Comparison of ENCODE assay signal across 20 mouse cellular contexts in the genomic region with DNA sequence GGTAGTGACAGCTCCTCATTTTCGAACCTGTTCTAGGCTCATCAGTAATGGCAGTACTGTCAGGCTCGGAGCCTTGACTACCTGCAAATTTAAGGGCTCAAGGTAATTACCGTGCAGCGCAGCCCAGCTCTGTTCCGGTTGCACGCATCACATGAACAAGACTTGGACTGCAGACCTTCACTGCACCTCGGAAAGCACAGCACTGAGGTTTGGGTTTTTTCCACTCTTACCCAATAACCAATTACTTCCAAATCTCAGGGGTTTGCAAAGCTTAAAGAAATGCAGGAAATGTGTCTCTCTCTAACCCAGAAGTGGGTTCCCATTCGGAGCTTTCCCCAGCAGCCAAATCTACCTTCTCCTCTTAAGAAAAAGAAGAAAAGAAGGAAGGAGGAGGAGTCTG. TPM values are rescaled to one million over a fixed set of nuclear protein-coding genes. Genes with fewer than 3 reads are reported as not detected.
A peak's percentile ranks its signal among the peaks of the same experiment; 100 is the strongest.
DNase-seq lines count a peak whose midpoint lies in the region; ATAC-seq and TF ChIP-seq lines count a peak whose summit lies in the region.
"Had no signal": no experiment of that assay in that cellular context is flagged by ENCODE, and none has a peak within 500 bp of the region (broad histone marks: within the 10 kb centered on the region; RNA-seq: fewer than 3 reads in every experiment).

No protein-coding gene starts in this region.

- peak overlapping the region; percentile 67 for H3K27ac ChIP-seq in kidney, adult 2 months (ENCODE audit: insufficient read depth, low read depth, low read length)
- no peak overlapping the region for H3K27ac ChIP-seq in midbrain, embryonic 11.5 days (ENCODE audit: low read depth, low read length)
- H3K27ac ChIP-seq in midbrain, embryonic 16.5 days (ENCODE audit: low read length): no peak overlapping the region
- H3K27ac ChIP-seq: embryonic facial prominence, embryonic 13.5 days; forebrain, embryonic 12.5 days; hindbrain, embryonic 15.5 days had no signal

- H3K36me3 ChIP-seq in kidney, adult 2 months (ENCODE audit: control insufficient read depth, insufficient read depth, low read length): no peaks in the 10 kb centered on the region
- no peaks in the 10 kb centered on the region for H3K36me3 ChIP-seq in midbrain, embryonic 11.5 days (ENCODE audit: control insufficient read depth, insufficient read depth, low read length)
- H3K36me3 ChIP-seq in midbrain, embryonic 16.5 days (ENCODE audit: control insufficient read depth, insufficient read depth, low read length): no peaks in the 10 kb centered on the region
- H3K36me3 ChIP-seq: embryonic facial prominence, embryonic 13.5 days; forebrain, embryonic 12.5 days; hindbrain, embryonic 15.5 days had no signal

- TF ChIP-seq POLR2A in kidney, adult 2 months (IDR thresholded peaks at IDR 0.05; ENCODE audit: low read depth, low read length): no peak

- TF ChIP-seq CTCF in kidney, adult 2 months (conservative IDR thresholded peaks at IDR 0.05; ENCODE audit: insufficient read depth, insufficient read length, low read depth, low read length): no peak

- H3K9ac ChIP-seq in midbrain, embryonic 11.5 days (ENCODE audit: low read length): no peak overlapping the region
- H3K9ac ChIP-seq in midbrain, embryonic 16.5 days (ENCODE audit: low read depth, low read length): no peak overlapping the region
- H3K9ac ChIP-seq: embryonic facial prominence, embryonic 13.5 days; forebrain, embryonic 12.5 days; hindbrain, embryonic 15.5 days had no signal

- WGBS in kidney, adult 2 months: 28% methylated on average over 8 of the region's 8 CpGs
- WGBS in midbrain, embryonic 11.5 days: 83% methylated on average over 8 of the region's 8 CpGs
- WGBS in midbrain, embryonic 16.5 days: 67% methylated on average over 8 of the region's 8 CpGs

- H3K9me3 ChIP-seq in midbrain, embryonic 11.5 days (ENCODE audit: control insufficient read depth, low read length): no peaks in the 10 kb centered on the region
- H3K9me3 ChIP-seq in midbrain, embryonic 16.5 days (replicated peaks; ENCODE audit: control insufficient read depth, low read length, poor library complexity, severe bottlenecking): no peaks in the 10 kb centered on the region
- H3K9me3 ChIP-seq: hindbrain, embryonic 15.5 days had no signal

- no peak overlapping the region for H3K4me2 ChIP-seq in midbrain, embryonic 11.5 days
- H3K4me2 ChIP-seq in midbrain, embryonic 16.5 days (ENCODE audit: low read length): no peak overlapping the region
- H3K4me2 ChIP-seq: embryonic facial prominence, embryonic 13.5 days; forebrain, embryonic 12.5 days; hindbrain, embryonic 15.5 days had no signal

- no peak for ATAC-seq in midbrain, embryonic 11.5 days (ENCODE audit: low FRiP score)
- no peak for ATAC-seq in midbrain, embryonic 16.5 days
- ATAC-seq: activated CD4-positive, CD25-positive, alpha-beta regulatory T cell, adult 4 months; forebrain, embryonic 16.5 days; Patski had no signal

- no peaks in the 10 kb centered on the region for H3K27me3 ChIP-seq in kidney, adult 2 months (replicated peaks; ENCODE audit: control insufficient read depth, insufficient read depth, low read length)
- H3K27me3 ChIP-seq in midbrain, embryonic 11.5 days (ENCODE audit: control insufficient read depth, insufficient read depth, low read length): peaks cover 23% of the 10 kb centered on the region
- H3K27me3 ChIP-seq in midbrain, embryonic 16.5 days (ENCODE audit: control insufficient read depth, insufficient read depth, low read depth, low read length): peaks cover 23% of the 10 kb centered on the region
- H3K27me3 ChIP-seq: heart, embryonic 12.5 days; Patski had no signal

- H3K4me1 ChIP-seq in kidney, adult 2 months (ENCODE audit: control insufficient read depth, insufficient read depth, low read length): peaks cover 18% of the 10 kb centered on the region
- peaks cover 4% of the 10 kb centered on the region; the same call in 1 of the 2 replicates for H3K4me1 ChIP-seq in midbrain, embryonic 11.5 days (ENCODE audit: control insufficient read depth, insufficient read depth, low read length)
- peaks cover 9% of the 10 kb centered on the region; the same call in 1 of the 2 replicates for H3K4me1 ChIP-seq in midbrain, embryonic 16.5 days (ENCODE audit: control insufficient read depth, insufficient read depth, low read length)

- H3K4me3 ChIP-seq in kidney, adult 2 months (ENCODE audit: insufficient read depth, low read depth, low read length): no peak overlapping the region
- no peak overlapping the region for H3K4me3 ChIP-seq in midbrain, embryonic 11.5 days (ENCODE audit: low read depth, low read length)
- no peak overlapping the region for H3K4me3 ChIP-seq in midbrain, embryonic 16.5 days (ENCODE audit: low read depth, low read length)
- H3K4me3 ChIP-seq: embryonic facial prominence, embryonic 13.5 days; forebrain, embryonic 12.5 days; heart, embryonic 12.5 days; hindbrain, embryonic 15.5 days had no signal

- DNase-seq in adrenal gland, adult 2 months: peak; percentile 52
- DNase-seq in adrenal gland, adult 18-20 months (ENCODE audit: low spot score in 2 of 2): no peak
- DNase-seq in kidney, adult 2 months: peak; percentile 68
- DNase-seq in kidney, postnatal 14 days: no peak
- peak; percentile 37 for DNase-seq in midbrain, embryonic 11.5 days (ENCODE audit: low spot score, missing footprints)
- no peak for DNase-seq in retina, embryonic 14.5 days (ENCODE audit: low spot score)
- DNase-seq in MN1 (ENCODE audit: low spot score): no peak
- DNase-seq: cerebellum, adult 11-12 months; cerebellum, adult 9-11 months; cerebellum, postnatal 36 days; gastrocnemius, postnatal 10 days; heart, postnatal 36 days had no signal

RNA-seq across cellular contexts. Expression of a gene that starts 5.1 kb away (rescaled TPM):
- total RNA-seq in adrenal gland, adult 2 months (2021): 10 to 100 TPM; 91.4 to 99.0 TPM
- 9.6 and 10.4 TPM in 2 replicates for polyA plus RNA-seq in adrenal gland, adult 2 months (2012; rRNA removed)
- 100 to 1,000 TPM in 1 of 2 experiments, 10 to 100 TPM in 1; 92.4 to 105 TPM for total RNA-seq in adrenal gland, adult 18-20 months (2021)
- polyA plus RNA-seq in kidney, adult 2 months (2012; rRNA removed): 86.3 and 105 TPM in 2 replicates
- 4.2 and 4.6 TPM in 2 replicates for polyA plus RNA-seq in midbrain, embryonic 11.5 days (2014; fragmentation: Nextera tagmentation; extraction: Ambion mirVana)
- 4.2 and 4.6 TPM in 2 replicates for polyA plus RNA-seq in midbrain, embryonic 16.5 days (2015; fragmentation: Nextera tagmentation; extraction: Ambion mirVana)
- polyA plus RNA-seq: activated CD4-positive, CD25-positive, alpha-beta regulatory T cell, adult 4 months had no signal

Comparison
In these comparisons a context has a peak if more than half of its experiments do, and no peak if none do; other contexts are left out.
1. DNase-seq: peak in adrenal gland, adult 2 months (single experiment), kidney, adult 2 months (single experiment) and midbrain, embryonic 11.5 days (single experiment); none in adrenal gland, adult 18-20 months (0 of 2), kidney, postnatal 14 days (single experiment), retina, embryonic 14.5 days (single experiment) and MN1 (single experiment).